Mouse (Mus musculus) gastrocnemius, adult 18-20 months (tissue): ENCODE data around the gene B4galt2. TPM values are rescaled to one million over a fixed set of nuclear protein-coding genes. Genes with fewer than 3 reads are reported as not detected.

Experiments used
- DNase-seq: peaks from one replicate; pipeline ENCODE4 v3.0.0; 2021; ENCODE audit warnings: low spot score
- total RNA-seq, 2 experiments: library from RNA; stranded (reverse); gene quantifications; 2 replicates each; pipeline ENCODE4 v1.2.3; 2021

The B4galt2 gene
- total RNA-seq, 2 experiments from 2014 or later = 1.8 to 2.0 TPM

- no peak for DNase-seq
Observed at GRCm38 (mm10) chr4:117908834-117909453, 25.7 kb upstream of the B4galt2 start.

- peak; percentile 84 for DNase-seq
Observed at GRCm38 (mm10) chr4:117906196-117906595, 22.9 kb upstream of the B4galt2 start.

GRCm38 (mm10) chr4:117904761-117905160 is 21.5 kb upstream of the B4galt2 start:
- DNase-seq = no peak

DNA sequence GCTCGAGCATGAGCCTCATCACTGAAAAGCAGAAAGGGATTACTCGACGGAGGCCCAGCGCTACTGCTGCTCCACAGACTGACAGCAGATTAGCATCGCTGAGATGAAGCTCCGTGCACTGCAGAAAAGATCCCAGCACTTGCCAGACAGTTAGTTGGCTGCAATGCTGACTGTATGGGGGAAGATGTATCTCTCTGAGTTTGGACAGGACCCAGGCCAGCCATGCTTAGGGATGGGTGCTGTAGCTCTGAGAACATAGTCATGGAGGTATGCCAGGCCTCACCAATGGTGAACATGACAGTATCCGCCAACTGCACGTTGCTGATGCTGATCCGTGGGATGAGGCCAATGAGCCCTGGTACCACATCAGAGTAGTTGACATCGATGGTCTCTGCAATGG is 20.8 kb upstream of the B4galt2 start:
- no peak for DNase-seq

DNA sequence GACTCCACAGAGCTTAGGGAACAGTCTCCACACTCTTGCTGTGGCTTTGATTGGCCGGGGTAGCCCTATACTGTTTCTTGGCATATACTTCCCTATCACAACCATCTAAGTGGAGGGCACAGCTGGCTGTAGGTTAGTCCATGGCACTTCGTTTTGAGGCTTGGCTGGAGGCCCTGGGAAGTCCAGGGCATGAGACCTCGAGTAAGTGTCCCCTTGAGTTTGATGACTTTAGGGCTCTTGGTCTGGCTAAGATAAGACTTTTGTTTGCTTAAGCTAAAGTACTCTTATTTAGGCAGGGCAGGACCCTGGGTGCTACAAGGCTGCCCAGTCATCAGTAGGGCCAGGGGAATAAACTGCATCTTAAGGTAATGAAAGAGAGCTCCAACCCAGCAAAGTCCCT is 14.8 kb upstream of the B4galt2 start:
- no peak for DNase-seq

DNA sequence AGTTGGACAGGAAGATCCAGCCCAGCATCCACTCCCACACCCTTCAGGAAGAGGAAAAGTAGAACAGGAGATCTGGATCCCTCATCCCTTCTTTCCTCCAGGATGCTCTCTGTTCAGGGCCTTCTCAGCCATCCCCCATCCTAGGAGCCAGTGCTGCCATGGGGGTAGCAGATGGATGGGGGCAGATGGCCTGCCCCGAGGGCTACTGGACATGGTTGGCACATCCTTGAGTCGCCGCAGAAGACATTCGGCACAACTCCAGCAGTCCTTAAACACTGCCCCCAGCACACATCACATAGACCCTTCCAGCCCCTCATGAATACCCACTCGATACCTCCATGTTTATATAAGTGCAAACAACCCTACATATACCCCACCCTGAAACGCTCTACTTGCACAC is 12.7 kb upstream of the B4galt2 start:
- no peak for DNase-seq

GRCm38 (mm10) chr4:117895339-117895738 is 12.1 kb upstream of the B4galt2 start:
- no peak for DNase-seq

DNA sequence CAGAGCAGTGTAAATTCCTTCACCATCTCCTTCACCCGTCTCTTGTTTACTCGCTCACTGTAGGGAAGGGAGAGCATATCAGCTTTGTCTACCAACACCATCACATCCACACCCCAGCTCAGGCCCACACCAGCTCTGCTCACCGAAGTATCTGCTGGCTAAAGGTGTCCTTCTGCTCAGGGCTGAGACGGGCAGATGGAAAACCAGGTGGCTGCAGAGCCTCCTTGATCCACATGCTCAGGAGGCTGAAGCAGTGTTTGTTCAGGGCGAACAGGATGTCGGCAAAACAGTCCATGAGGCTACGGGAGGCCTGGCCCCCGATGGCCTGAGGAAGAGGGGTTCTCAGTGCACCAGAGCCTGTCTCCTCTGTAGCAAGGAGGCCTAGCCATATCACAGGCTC is 11.3 kb upstream of the B4galt2 start:
- DNase-seq = no peak

DNA sequence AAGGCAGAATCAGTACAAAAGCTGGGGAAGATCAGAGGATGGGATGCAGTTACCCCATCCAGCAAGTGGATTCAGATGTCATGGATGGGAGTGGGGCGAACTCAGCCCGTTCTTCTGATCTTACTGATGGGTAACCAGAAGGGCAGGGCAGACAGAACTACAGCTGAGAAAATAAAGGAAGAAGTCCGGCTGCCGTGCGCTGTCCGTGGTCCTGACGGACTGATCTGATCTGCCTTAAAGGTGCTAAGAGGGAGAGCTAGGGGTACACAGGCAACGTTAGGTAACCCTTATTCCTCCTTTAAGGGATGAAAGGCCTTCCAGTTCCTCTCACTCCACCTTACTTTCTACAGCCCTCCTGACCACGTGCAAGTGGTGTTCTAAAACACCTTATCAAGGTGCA is 10.1 kb upstream of the B4galt2 start:
- no peak for DNase-seq

- DNase-seq = peak; percentile 88
Observed at GRCm38 (mm10) chr4:117891738-117892161, 8.5 kb upstream of the B4galt2 start, which contains the start of gene Dph2. TSS of gene Dph2 (minus strand) at chr4:117892032.

GRCm38 (mm10) chr4:117890750-117891149 is 7.5 kb upstream of the B4galt2 start:
- no peak for DNase-seq

DNA sequence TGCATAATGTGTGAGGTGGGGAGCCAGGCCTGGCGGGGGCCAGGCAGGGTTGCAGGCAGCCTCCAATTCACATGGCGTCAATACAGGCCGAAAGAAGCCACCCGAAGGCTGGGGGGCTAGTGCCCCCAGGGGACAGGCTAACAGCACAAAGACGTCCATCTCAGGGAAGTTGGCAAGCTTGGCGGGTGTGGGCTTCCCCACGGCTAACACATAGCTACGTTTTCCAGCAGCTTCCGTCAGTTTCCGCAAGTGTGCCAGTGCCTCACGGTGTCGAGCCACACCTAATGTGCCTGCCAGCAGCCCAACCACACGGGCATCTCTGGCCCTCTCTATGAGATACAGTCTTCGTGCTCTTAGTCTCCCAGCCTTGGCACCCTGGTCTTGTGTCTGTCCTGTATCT is 6.7 kb upstream of the B4galt2 start:
- DNase-seq = no peak

- no peak for DNase-seq
Observed at GRCm38 (mm10) chr4:117889471-117889870, 6.2 kb upstream of the B4galt2 start.

- DNase-seq = no peak
Observed at GRCm38 (mm10) chr4:117887920-117888319, 4.6 kb upstream of the B4galt2 start.

DNA sequence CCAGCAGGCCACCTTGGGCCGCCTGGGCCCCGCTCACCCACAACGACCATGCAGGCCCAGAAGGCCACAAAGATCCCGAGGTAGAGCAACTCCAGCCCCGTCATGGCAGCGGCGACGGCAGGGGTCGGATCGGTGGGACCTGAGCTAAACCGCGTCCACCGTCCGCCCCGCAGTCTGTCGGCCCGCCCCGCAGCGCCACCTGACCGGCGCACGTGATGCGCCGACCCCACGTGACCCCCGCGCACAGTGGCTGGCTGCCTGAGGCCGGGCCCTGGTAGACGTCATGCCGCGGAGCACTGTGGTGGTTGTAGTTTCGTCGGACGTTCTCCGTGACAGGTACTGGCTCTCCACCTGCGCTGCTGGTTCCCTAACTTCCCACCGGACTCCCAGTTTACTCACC is 3.8 kb upstream of the B4galt2 start, which contains the start of gene Atp6v0b:
TSS of gene Atp6v0b (minus strand) at position 201 of the 400 bp plus-strand sequence.
- peak; percentile 94 for DNase-seq

- no peak for DNase-seq
Observed at GRCm38 (mm10) chr4:117886644-117887043, 3.4 kb upstream of the B4galt2 start.

- DNase-seq = no peak
Observed at GRCm38 (mm10) chr4:117885994-117886393, 2.7 kb upstream of the B4galt2 start.

GRCm38 (mm10) chr4:117885093-117885492 is 1.8 kb upstream of the B4galt2 start:
- DNase-seq = no peak

GRCm38 (mm10) chr4:117884146-117884545 is 859 bp upstream of the B4galt2 start:
- DNase-seq = no peak

GRCm38 (mm10) chr4:117878703-117879102 is 4.6 kb downstream of the B4galt2 start:
- no peak for DNase-seq

DNA sequence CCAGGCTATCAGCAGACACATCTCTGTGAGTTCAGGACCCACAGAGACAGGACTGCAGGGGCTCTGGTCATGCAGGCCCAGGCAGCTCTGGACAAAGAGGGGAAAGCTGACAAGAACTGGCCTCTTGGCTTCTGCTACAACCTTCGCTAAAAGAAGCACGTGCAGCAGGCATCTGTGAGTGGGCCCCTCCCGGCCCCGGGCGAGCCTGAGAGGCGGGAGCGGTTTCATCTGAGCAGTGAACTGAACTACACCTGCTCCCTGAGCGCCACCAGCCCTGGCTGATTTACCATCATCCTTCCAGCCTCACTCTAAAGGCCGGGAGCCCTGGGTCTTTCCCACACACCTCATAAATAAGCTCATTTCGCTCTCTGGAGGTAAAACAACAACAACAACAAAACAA is 5.0 kb downstream of the B4galt2 start:
- no peak for DNase-seq

- no peak for DNase-seq
Observed at GRCm38 (mm10) chr4:117873615-117874014, 9.7 kb downstream of the B4galt2 start.

DNA sequence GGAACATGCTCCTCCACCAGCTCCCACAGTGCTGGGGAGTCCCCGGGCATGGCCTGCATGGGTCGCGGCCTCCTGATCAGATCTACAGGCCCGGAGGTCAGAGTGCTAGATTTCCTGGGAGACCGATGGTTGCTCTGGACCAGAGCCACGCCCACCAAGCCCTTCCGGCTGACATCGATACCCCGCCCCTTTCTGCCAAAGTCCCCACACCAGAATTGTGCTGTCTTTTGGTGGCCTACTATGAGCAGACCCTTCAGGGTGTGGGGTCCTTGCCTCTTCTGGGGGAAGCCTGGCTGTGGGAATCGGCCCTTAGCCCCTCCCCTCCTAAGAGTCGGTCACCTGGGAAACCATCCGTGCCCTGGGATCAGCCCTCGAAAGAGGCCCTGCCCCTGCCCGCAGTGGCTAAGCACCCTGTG is 10.8 kb downstream of the B4galt2 start, which contains the start of gene Ccdc24:
TSS of gene Ccdc24 (minus strand) at position 87 of the 416 bp plus-strand sequence.
- no peak for DNase-seq

- no peak for DNase-seq
Observed at GRCm38 (mm10) chr4:117871787-117872186, 11.5 kb downstream of the B4galt2 start.
